Mouse (Mus musculus) monocyte, adult 2 months (primary cell): Measurements from ENCODE around the gene Tmem242.
A peak's percentile ranks its signal among the peaks of the same experiment; 100 is the strongest.
"Not testable (repeated sequence)": the region's sequence is repeated elsewhere in the genome, so short reads cannot be mapped to it uniquely, and the experiment has no call there.

Experiments used
- DNase-seq, 2 experiments: peaks; one replicate each; pipeline ENCODE4 v3.0.0; 2022; ENCODE audit warnings: low spot score in 2 of 2, low read depth in 1 of 2

Tmem242 gene

GRCm38 (mm10) chr17:5440159-5440971 is at the start of gene Tmem242:
TSS of gene Tmem242 (minus strand) at chr17:5440259.
- DNase-seq, result peak; percentile 64 to 84

GRCm38 (mm10) chr17:5488156-5488555 is 48.1 kb upstream of the Tmem242 start:
- no peak for DNase-seq

- DNase-seq, result no peak
Measured at GRCm38 (mm10) chr17:5484663-5485062, 44.6 kb upstream of the Tmem242 start.

GRCm38 (mm10) chr17:5483456-5483855 is 43.4 kb upstream of the Tmem242 start:
- DNase-seq, result no peak

GRCm38 (mm10) chr17:5475960-5476725 is 36.1 kb upstream of the Tmem242 start:
- DNase-seq, result no peak

GRCm38 (mm10) chr17:5472268-5472667 is 32.2 kb upstream of the Tmem242 start:
- no peak for DNase-seq

GRCm38 (mm10) chr17:5467177-5467576 is 27.1 kb upstream of the Tmem242 start:
- no peak for DNase-seq

GRCm38 (mm10) chr17:5466736-5467135 is 26.7 kb upstream of the Tmem242 start:
- no peak for DNase-seq

- DNase-seq, result no peak
Measured at GRCm38 (mm10) chr17:5463912-5464311, 23.9 kb upstream of the Tmem242 start.

GRCm38 (mm10) chr17:5453657-5454056 is 13.6 kb upstream of the Tmem242 start:
- DNase-seq, result no peak

GRCm38 (mm10) chr17:5443751-5444150 is 3.7 kb upstream of the Tmem242 start:
- DNase-seq, result no peak

GRCm38 (mm10) chr17:5443260-5443659 is 3.2 kb upstream of the Tmem242 start:
- DNase-seq, result no peak

- not testable (repeated sequence) for DNase-seq
Measured at GRCm38 (mm10) chr17:5442403-5442802, 2.3 kb upstream of the Tmem242 start.

- DNase-seq, result no peak
Measured at GRCm38 (mm10) chr17:5439831-5440158, 264 bp downstream of the Tmem242 start.

GRCm38 (mm10) chr17:5429772-5430133 is 10.3 kb downstream of the Tmem242 start:
- no peak for DNase-seq

GRCm38 (mm10) chr17:5429090-5429771 is 10.8 kb downstream of the Tmem242 start:
- DNase-seq, result peak; percentile 68 to 80

- DNase-seq, result no peak
Measured at GRCm38 (mm10) chr17:5425204-5425603, 14.9 kb downstream of the Tmem242 start.

- no peak for DNase-seq
Measured at GRCm38 (mm10) chr17:5424156-5424555, 15.9 kb downstream of the Tmem242 start.

- DNase-seq, result no peak
Measured at GRCm38 (mm10) chr17:5421835-5422234, 18.2 kb downstream of the Tmem242 start.

GRCm38 (mm10) chr17:5419771-5420518 is 20.1 kb downstream of the Tmem242 start:
- DNase-seq, result no peak

GRCm38 (mm10) chr17:5419056-5419455 is 21.0 kb downstream of the Tmem242 start:
- DNase-seq, result no peak
